Mouse (Mus musculus): ENCODE measurements around the gene Osbpl8. TPM values are rescaled to one million over a fixed set of nuclear protein-coding genes. Genes with fewer than 3 reads are reported as not detected.

The Osbpl8 gene
- polyA plus RNA-seq, 1 experiment = 16.4 TPM

DNA sequence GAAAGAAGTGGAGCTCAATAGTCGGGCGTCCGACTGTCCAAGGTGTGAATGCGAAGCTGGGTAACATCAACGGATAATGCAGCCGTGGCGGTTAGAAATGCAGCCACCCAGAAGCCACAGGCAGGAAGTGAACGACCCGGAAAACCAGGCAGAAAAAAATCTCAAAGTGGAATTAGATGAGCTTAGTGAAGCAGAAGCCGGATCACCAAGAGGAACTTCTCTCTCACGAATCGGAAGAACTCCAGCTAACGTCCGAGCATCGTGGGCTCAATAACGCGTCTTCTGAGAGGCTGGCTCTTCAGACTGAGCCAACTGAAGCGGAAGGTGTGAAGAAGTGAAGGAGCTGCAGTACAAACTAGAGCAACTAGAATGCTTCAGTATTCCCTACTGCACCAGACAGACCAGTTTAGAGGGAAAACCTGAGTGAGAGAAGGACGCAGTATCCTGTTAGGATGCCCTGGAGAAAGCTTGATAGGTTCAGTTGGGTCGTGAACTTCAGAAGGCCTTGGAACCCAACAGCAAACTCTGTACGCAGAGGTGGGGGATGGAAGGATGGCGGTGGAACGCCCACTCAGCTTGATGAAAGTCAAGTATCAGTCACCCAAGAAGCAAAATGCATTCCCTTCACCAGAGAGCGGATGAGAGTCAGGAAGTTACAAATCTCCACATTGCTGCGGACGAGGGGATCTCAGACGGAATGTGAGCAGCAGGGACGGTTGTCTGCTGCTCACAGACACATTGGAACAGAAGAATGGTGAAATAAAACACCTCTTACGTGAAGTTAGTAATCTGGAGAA is 8.0 kb upstream of the Osbpl8 start:
- Histone ChIP-seq H3K9ac (ENCODE audit: low read depth, poor library complexity, severe bottlenecking) (no peak overlapping the region), H3K36me3 (ENCODE audit: control insufficient read depth, insufficient read depth, low read length, poor library complexity, severe bottlenecking) (no peaks in the 10 kb centered on the region), H3K27ac (ENCODE audit: insufficient read depth, low read length) (no peak overlapping the region), H3K4me3 (ENCODE audit: low read depth, low read length) (no peak overlapping the region), H3K9me3 (replicated peaks; ENCODE audit: control insufficient read depth, insufficient read depth, low read length, poor library complexity, severe bottlenecking) (no peaks in the 10 kb centered on the region), H3K27me3 (ENCODE audit: control insufficient read depth, insufficient read depth, low read length, poor library complexity, severe bottlenecking) (0 out of 2 replicates have a peak, but pooled peaks cover 3% of the 10 kb centered on the region), H3K4me1 (ENCODE audit: control insufficient read depth, insufficient read depth, low read length) (no peaks in the 10 kb centered on the region)
- TF ChIP-seq CTCF (IDR thresholded peaks at IDR 0.05; ENCODE audit: low read depth, low read length) = no peak
- TF ChIP-seq EP300 (IDR thresholded peaks at IDR 0.05; ENCODE audit: insufficient read depth, low read depth, low read length) = no peak
- TF ChIP-seq POLR2A (IDR thresholded peaks at IDR 0.05; ENCODE audit: insufficient read depth, low read length) = no peak

DNA sequence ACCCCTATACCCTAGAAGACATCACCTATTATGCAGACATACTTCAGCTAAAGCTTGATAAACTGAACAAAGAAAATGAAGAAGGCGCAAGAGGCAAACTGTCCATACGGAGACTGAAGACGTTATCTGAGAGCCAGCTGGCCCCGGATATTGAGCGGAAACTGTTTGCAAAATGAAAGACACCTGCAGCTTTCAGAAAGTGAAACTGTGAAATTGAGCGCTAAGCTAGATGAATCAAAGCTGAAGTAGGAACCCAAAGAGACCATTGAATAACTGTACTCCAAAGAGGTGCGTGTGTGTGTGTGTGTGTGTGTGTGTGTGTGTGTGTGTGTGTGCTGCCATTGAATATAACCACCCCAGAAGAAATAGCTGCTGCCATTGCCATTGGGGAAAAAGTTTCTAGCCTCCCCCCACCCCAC is 7.3 kb upstream of the Osbpl8 start:
- H3K9ac ChIP-seq (ENCODE audit: low read depth, poor library complexity, severe bottlenecking) = no peak overlapping the region
- H3K9me3 ChIP-seq (replicated peaks; ENCODE audit: control insufficient read depth, insufficient read depth, low read length, poor library complexity, severe bottlenecking) = no peaks in the 10 kb centered on the region
- H3K4me1 ChIP-seq (ENCODE audit: control insufficient read depth, insufficient read depth, low read length) = no peaks in the 10 kb centered on the region
- no peak overlapping the region for H3K4me3 ChIP-seq (ENCODE audit: low read depth, low read length)
- no peak overlapping the region for H3K27ac ChIP-seq (ENCODE audit: insufficient read depth, low read length)
- 0 out of 2 replicates have a peak, but pooled peaks cover 3% of the 10 kb centered on the region for H3K27me3 ChIP-seq (ENCODE audit: control insufficient read depth, insufficient read depth, low read length, poor library complexity, severe bottlenecking)
- TF ChIP-seq EP300 (IDR thresholded peaks at IDR 0.05; ENCODE audit: insufficient read depth, low read depth, low read length) = no peak
- TF ChIP-seq CTCF (IDR thresholded peaks at IDR 0.05; ENCODE audit: low read depth, low read length) = no peak
- no peak for TF ChIP-seq POLR2A (IDR thresholded peaks at IDR 0.05; ENCODE audit: insufficient read depth, low read length)
- no peaks in the 10 kb centered on the region for H3K36me3 ChIP-seq (ENCODE audit: control insufficient read depth, insufficient read depth, low read length, poor library complexity, severe bottlenecking)

DNA sequence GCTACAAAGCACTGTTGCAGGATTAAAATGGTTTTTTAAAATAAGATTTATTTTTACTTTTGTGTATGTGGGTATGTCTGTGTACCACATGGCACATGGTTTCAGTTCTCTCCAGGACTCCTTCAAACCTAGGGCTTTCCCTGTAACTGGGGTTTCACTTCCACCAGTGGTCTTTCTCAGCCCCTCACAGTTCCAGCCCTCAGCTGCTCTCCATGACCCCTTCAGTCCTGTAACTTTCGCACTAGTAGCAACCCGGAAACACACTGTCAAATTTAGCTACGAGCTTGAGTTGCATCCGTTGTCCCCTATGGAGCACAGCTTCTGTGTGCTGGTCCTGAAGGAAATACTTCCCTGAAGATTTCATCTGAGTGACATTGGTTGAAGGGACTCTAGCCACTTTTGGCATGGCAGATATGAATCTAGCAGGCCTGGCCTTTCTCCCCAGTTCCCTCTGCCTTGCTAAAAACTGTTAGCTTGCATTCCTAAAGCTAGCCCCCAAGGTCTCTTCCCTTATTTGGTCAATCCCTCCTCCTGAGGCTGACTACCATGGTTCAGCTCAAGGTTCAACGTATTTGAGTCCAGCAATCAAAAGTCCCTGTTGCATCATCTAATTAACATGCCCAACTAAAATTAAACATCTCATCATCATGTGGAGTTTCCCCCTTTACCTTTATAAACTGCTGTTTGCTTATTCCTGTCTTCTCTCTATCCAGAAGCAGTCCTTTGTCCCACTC is 4.6 kb upstream of the Osbpl8 start:
- Histone ChIP-seq H3K4me3 (ENCODE audit: low read depth, low read length) (no peak overlapping the region), H3K9ac (ENCODE audit: low read depth, poor library complexity, severe bottlenecking) (no peak overlapping the region), H3K27me3 (ENCODE audit: control insufficient read depth, insufficient read depth, low read length, poor library complexity, severe bottlenecking) (0 out of 2 replicates have a peak, but pooled peaks cover 3% of the 10 kb centered on the region), H3K4me1 (ENCODE audit: control insufficient read depth, insufficient read depth, low read length) (no peaks in the 10 kb centered on the region), H3K9me3 (replicated peaks; ENCODE audit: control insufficient read depth, insufficient read depth, low read length, poor library complexity, severe bottlenecking) (no peaks in the 10 kb centered on the region), H3K27ac (ENCODE audit: insufficient read depth, low read length) (no peak overlapping the region), H3K36me3 (ENCODE audit: control insufficient read depth, insufficient read depth, low read length, poor library complexity, severe bottlenecking) (no peaks in the 10 kb centered on the region)
- TF ChIP-seq EP300 (IDR thresholded peaks at IDR 0.05; ENCODE audit: insufficient read depth, low read depth, low read length) (no peak), CTCF (IDR thresholded peaks at IDR 0.05; ENCODE audit: low read depth, low read length) (no peak), POLR2A (IDR thresholded peaks at IDR 0.05; ENCODE audit: insufficient read depth, low read length) (no peak)

DNA sequence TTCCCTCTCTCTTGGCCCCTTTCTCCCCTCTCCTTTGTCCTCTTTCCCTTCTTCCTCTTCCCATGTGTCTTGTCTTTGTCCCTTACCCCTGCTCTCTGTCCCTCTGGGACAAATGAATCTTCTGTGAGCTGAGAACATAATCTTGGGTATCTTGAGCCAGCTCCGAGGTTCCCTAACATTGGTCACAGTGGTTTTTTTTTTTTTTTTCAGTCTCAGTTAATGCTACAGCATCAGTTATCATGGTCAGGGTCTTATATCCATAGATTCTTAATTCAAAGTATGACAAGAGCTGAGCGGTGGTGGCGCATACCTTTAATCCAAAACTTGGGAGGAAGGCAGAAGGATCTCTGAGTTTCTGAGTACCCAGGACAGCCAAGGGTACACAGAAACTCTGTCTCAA is 4.0 kb upstream of the Osbpl8 start:
- H3K9ac ChIP-seq (ENCODE audit: low read depth, poor library complexity, severe bottlenecking) = no peak overlapping the region
- TF ChIP-seq CTCF (IDR thresholded peaks at IDR 0.05; ENCODE audit: low read depth, low read length) = no peak
- no peak for TF ChIP-seq EP300 (IDR thresholded peaks at IDR 0.05; ENCODE audit: insufficient read depth, low read depth, low read length)
- no peaks in the 10 kb centered on the region for H3K4me1 ChIP-seq (ENCODE audit: control insufficient read depth, insufficient read depth, low read length)
- H3K9me3 ChIP-seq (replicated peaks; ENCODE audit: control insufficient read depth, insufficient read depth, low read length, poor library complexity, severe bottlenecking) = no peaks in the 10 kb centered on the region
- H3K27ac ChIP-seq (ENCODE audit: insufficient read depth, low read length) = no peak overlapping the region
- no peaks in the 10 kb centered on the region for H3K36me3 ChIP-seq (ENCODE audit: control insufficient read depth, insufficient read depth, low read length, poor library complexity, severe bottlenecking)
- 0 out of 2 replicates have a peak, but pooled peaks cover 3% of the 10 kb centered on the region for H3K27me3 ChIP-seq (ENCODE audit: control insufficient read depth, insufficient read depth, low read length, poor library complexity, severe bottlenecking)
- no peak overlapping the region for H3K4me3 ChIP-seq (ENCODE audit: low read depth, low read length)

DNA sequence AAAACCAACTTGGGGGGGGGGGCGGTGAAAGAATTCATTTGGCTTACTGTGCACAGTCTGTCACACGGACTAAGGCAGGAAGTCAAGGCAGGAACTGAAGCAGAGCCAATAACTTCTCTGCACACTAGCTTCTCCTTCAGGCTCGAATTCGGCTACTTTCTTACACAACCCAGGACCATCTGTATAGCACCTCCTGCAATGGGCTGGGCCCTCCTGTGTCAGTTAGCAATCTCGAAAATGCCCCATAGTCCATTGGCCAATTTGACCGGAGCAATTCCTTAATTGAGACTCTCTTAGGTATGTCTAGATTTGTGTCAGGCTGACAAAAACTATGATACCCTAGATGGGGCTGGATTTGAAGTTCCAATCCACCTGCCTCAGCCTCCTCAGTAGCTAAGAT is 3.2 kb upstream of the Osbpl8 start:
- Histone ChIP-seq H3K4me3 (ENCODE audit: low read depth, low read length) (no peak overlapping the region), H3K9ac (ENCODE audit: low read depth, poor library complexity, severe bottlenecking) (no peak overlapping the region)
- TF ChIP-seq POLR2A (IDR thresholded peaks at IDR 0.05; ENCODE audit: insufficient read depth, low read length) (no peak), EP300 (IDR thresholded peaks at IDR 0.05; ENCODE audit: insufficient read depth, low read depth, low read length) (no peak), CTCF (IDR thresholded peaks at IDR 0.05; ENCODE audit: low read depth, low read length) (no peak)

DNA sequence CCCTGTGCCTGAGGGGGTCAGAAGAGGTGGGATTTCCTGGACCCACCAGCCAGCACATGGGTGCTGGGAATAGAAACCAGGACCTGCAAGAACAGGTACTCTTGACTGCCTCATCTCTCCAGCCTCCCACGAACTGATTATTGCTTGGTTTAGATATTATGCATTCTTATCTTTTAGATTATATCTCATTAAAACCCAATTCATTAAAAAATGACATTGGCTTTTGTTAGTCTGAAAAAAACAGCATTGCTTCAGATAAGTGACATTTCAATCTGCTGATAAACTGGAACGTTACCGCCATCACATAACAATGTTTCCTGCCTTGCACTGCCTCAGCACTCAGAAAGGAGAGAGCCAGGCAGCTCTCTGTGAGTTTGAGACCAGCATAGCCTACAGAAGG is 1.5 kb upstream of the Osbpl8 start:
- no peak for TF ChIP-seq POLR2A (IDR thresholded peaks at IDR 0.05; ENCODE audit: insufficient read depth, low read length)
- TF ChIP-seq CTCF (IDR thresholded peaks at IDR 0.05; ENCODE audit: low read depth, low read length) = no peak
- TF ChIP-seq EP300 (IDR thresholded peaks at IDR 0.05; ENCODE audit: insufficient read depth, low read depth, low read length) = no peak
- Histone ChIP-seq H3K27me3 (ENCODE audit: control insufficient read depth, insufficient read depth, low read length, poor library complexity, severe bottlenecking) (no peaks in the 10 kb centered on the region), H3K27ac (ENCODE audit: insufficient read depth, low read length) (no peak overlapping the region), H3K36me3 (ENCODE audit: control insufficient read depth, insufficient read depth, low read length, poor library complexity, severe bottlenecking) (no peaks in the 10 kb centered on the region), H3K9ac (ENCODE audit: low read depth, poor library complexity, severe bottlenecking) (no peak overlapping the region), H3K9me3 (replicated peaks; ENCODE audit: control insufficient read depth, insufficient read depth, low read length, poor library complexity, severe bottlenecking) (no peaks in the 10 kb centered on the region), H3K4me1 (ENCODE audit: control insufficient read depth, insufficient read depth, low read length) (no peaks in the 10 kb centered on the region), H3K4me3 (ENCODE audit: low read depth, low read length) (no peak overlapping the region)

More for the DNA sequence above, 3.2 kb upstream of the Osbpl8 start:
- H3K27me3 ChIP-seq (ENCODE audit: control insufficient read depth, insufficient read depth, low read length, poor library complexity, severe bottlenecking) = 0 out of 2 replicates have a peak, but pooled peaks cover 3% of the 10 kb centered on the region
- no peaks in the 10 kb centered on the region for H3K9me3 ChIP-seq (replicated peaks; ENCODE audit: control insufficient read depth, insufficient read depth, low read length, poor library complexity, severe bottlenecking)
- H3K4me1 ChIP-seq (ENCODE audit: control insufficient read depth, insufficient read depth, low read length) = no peaks in the 10 kb centered on the region
- no peaks in the 10 kb centered on the region for H3K36me3 ChIP-seq (ENCODE audit: control insufficient read depth, insufficient read depth, low read length, poor library complexity, severe bottlenecking)
- H3K27ac ChIP-seq (ENCODE audit: insufficient read depth, low read length) = no peak overlapping the region
